Mouse (Mus musculus): ENCODE measurements around the gene Erc2. TPM values are rescaled to one million over a fixed set of nuclear protein-coding genes. Genes with fewer than 3 reads are reported as not detected.

Erc2 gene
- total and polyA plus RNA-seq, 3 experiments = not detected

GRCm38 (mm10) chr14:28370713-28371112, 748.5 kb downstream of the Erc2 start:
- no peak overlapping the region for H3K9ac ChIP-seq (ENCODE audit: insufficient read depth, low read depth)
- H3K9me3 ChIP-seq (replicated peaks; ENCODE audit: low read length) = peaks cover 67% of the 10 kb centered on the region
- no peak overlapping the region for H3K4me3 ChIP-seq (replicated peaks in 1 of 3; ENCODE audit: low read depth in 2 of 3, low read length in 2 of 3, poor library complexity in 1 of 3)
- no peaks in the 10 kb centered on the region for H3K4me1 ChIP-seq (ENCODE audit: control insufficient read depth in 1 of 2, insufficient read depth in 2 of 2)
- H3K4me2 ChIP-seq (ENCODE audit: insufficient read depth, low read depth, poor library complexity, severe bottlenecking) = no peak overlapping the region
- H3K27me3 ChIP-seq (replicated peaks) = no peaks in the 10 kb centered on the region
- TF ChIP-seq CTCF (conservative IDR thresholded peaks at IDR 0.05 in 1 of 2, IDR thresholded peaks at IDR 0.05 in 1 of 2; ENCODE audit: low read depth in 2 of 2, low read length in 2 of 2) (no peak), JUN (IDR thresholded peaks at IDR 0.05; ENCODE audit: insufficient read depth, low read depth, low read length) (no peak), CHD1 (IDR thresholded peaks at IDR 0.05; ENCODE audit: low read depth, low read length) (no peak), RCOR1 (conservative IDR thresholded peaks at IDR 0.05; ENCODE audit: low read depth, low read length) (no peak), JUND (conservative IDR thresholded peaks at IDR 0.05; ENCODE audit: low read depth, low read length) (no peak), NELFE (IDR thresholded peaks at IDR 0.05; ENCODE audit: low read depth, low read length) (no peak), MAFK (IDR thresholded peaks at IDR 0.05; ENCODE audit: insufficient replicate concordance, low read length) (no peak), IRF4 (IDR thresholded peaks at IDR 0.05; ENCODE audit: low read depth, low read length) (no peak), MAZ (IDR thresholded peaks at IDR 0.05; ENCODE audit: low read depth, low read length) (no peak), UBTF (IDR thresholded peaks at IDR 0.05; ENCODE audit: low read depth, low read length) (no peak), GABPA (IDR thresholded peaks at IDR 0.05; ENCODE audit: insufficient replicate concordance, low read depth, low read length) (no peak), TCF12 (IDR thresholded peaks at IDR 0.05; ENCODE audit: low read depth, low read length) (no peak), USF1 (IDR thresholded peaks at IDR 0.05; ENCODE audit: low read depth, low read length) (no peak), ZKSCAN1 (IDR thresholded peaks at IDR 0.05; ENCODE audit: borderline replicate concordance, low read depth, low read length) (no peak), MAX (IDR thresholded peaks at IDR 0.05; ENCODE audit: low read length) (no peak), E2F4 (IDR thresholded peaks at IDR 0.05; ENCODE audit: insufficient replicate concordance, low read depth, low read length) (no peak), MYC (IDR thresholded peaks at IDR 0.05; ENCODE audit: low read depth, low read length) (no peak), SIN3A (IDR thresholded peaks at IDR 0.05; ENCODE audit: low read length) (no peak), PAX5 (IDR thresholded peaks at IDR 0.05; ENCODE audit: low read length) (no peak)
- no peak overlapping the region for H3K27ac ChIP-seq (ENCODE audit: insufficient read depth, low read depth)
- dilution Hi-C loops (cut with MboI; ENCODE audit: extremely low pct_ligation_motif_present, extremely low pct_unique_long_range_greater_than_20kb, low sequenced_read_pairs) (no loop called here), in situ Hi-C loops (cut with MboI; ENCODE audit: low pct_ligation_motif_present, low pct_unique_long_range_greater_than_20kb, low sequenced_read_pairs) (no loop called here)
- H3K79me2 ChIP-seq (replicated peaks; ENCODE audit: control insufficient read depth, extremely low read depth, insufficient read depth, poor library complexity, severe bottlenecking) = no peaks in the 10 kb centered on the region
- no peaks in the 10 kb centered on the region for H3K36me3 ChIP-seq (replicated peaks in 1 of 2; ENCODE audit: control insufficient read depth in 1 of 2, insufficient read depth in 1 of 2, low read length in 1 of 2)
- no peak for DNase-seq (ENCODE audit: extremely low read depth)

DNA sequence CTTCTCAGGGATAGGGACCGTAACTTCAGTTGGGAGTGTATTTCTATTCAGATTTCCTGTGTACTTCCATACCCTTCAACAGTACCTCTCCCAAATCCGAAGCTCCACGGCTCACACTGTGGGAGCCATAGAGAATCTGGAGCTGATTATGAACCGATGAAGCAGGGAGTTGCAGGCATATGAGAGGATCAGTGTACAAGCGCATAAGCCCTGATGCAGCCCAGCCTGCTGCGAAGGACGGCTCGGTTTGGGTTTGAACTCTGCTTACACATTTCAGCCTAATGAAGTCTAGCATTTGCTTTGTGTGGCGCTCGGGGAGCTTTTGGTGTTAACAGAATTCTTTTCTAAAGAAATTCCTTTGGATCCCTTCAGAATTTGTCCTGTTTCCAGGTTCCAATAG, 749.4 kb downstream of the Erc2 start:
- no peak overlapping the region for H3K27ac ChIP-seq (ENCODE audit: insufficient read depth, low read depth)
- peaks cover 68% of the 10 kb centered on the region for H3K9me3 ChIP-seq (replicated peaks; ENCODE audit: low read length)
- TF ChIP-seq CTCF (conservative IDR thresholded peaks at IDR 0.05 in 1 of 2, IDR thresholded peaks at IDR 0.05 in 1 of 2; ENCODE audit: low read depth in 2 of 2, low read length in 2 of 2) (no peak), MAX (IDR thresholded peaks at IDR 0.05; ENCODE audit: low read length) (no peak), CHD1 (IDR thresholded peaks at IDR 0.05; ENCODE audit: low read depth, low read length) (no peak), MYC (IDR thresholded peaks at IDR 0.05; ENCODE audit: low read depth, low read length) (no peak), EP300 (IDR thresholded peaks at IDR 0.05; ENCODE audit: low read length) (no peak), ETS1 (conservative IDR thresholded peaks at IDR 0.05; ENCODE audit: low read depth, low read length) (no peak), HCFC1 (IDR thresholded peaks at IDR 0.05; ENCODE audit: low read depth, low read length) (no peak), TCF12 (IDR thresholded peaks at IDR 0.05; ENCODE audit: low read depth, low read length) (no peak)
- no peak for DNase-seq (ENCODE audit: extremely low read depth)
- no peak overlapping the region for H3K4me3 ChIP-seq (replicated peaks in 1 of 3; ENCODE audit: low read depth in 2 of 3, low read length in 2 of 3, poor library complexity in 1 of 3)
- H3K4me1 ChIP-seq (ENCODE audit: control insufficient read depth in 1 of 2, insufficient read depth in 2 of 2) = no peaks in the 10 kb centered on the region
- dilution Hi-C loops (cut with MboI; ENCODE audit: extremely low pct_ligation_motif_present, extremely low pct_unique_long_range_greater_than_20kb, low sequenced_read_pairs) (no loop called here), in situ Hi-C loops (cut with MboI; ENCODE audit: low pct_ligation_motif_present, low pct_unique_long_range_greater_than_20kb, low sequenced_read_pairs) (no loop called here)
- no peaks in the 10 kb centered on the region for H3K27me3 ChIP-seq (replicated peaks)
- H3K36me3 ChIP-seq (replicated peaks in 1 of 2; ENCODE audit: control insufficient read depth in 1 of 2, insufficient read depth in 1 of 2, low read length in 1 of 2) = no peaks in the 10 kb centered on the region
- no peak overlapping the region for H3K9ac ChIP-seq (ENCODE audit: insufficient read depth, low read depth)
- H3K4me2 ChIP-seq (ENCODE audit: insufficient read depth, low read depth, poor library complexity, severe bottlenecking) = no peak overlapping the region
- H3K79me2 ChIP-seq (replicated peaks; ENCODE audit: control insufficient read depth, extremely low read depth, insufficient read depth, poor library complexity, severe bottlenecking) = no peaks in the 10 kb centered on the region

Measured in CH12.LX (cell line).